Mouse (Mus musculus) CH12F3 (cell line): ENCODE results near the gene Zbtb25.

Source experiments
- in situ Hi-C: fragments of 300-500 bp; cut with MboI; formaldehyde crosslinking; loops from 2 replicates; pipeline ENCODE4 v1.14.3; 2020; ENCODE audit warnings: low sequenced_read_pairs

The Zbtb25 gene

GRCm38 (mm10) chr12:76345759-76346455 lies 23.5 kb downstream of the Zbtb25 start:
- in situ Hi-C loops, result loop anchor here (10.0 to 25.0 kb wide), 2 partner anchors 129 to 559 kb away; no protein-coding TSS in a partner anchor

- in situ Hi-C loops, result loop anchor here (10.0 to 25.0 kb wide), 2 partner anchors 134 to 554 kb away; no protein-coding TSS in a partner anchor
These were observed 28.3 kb downstream of the Zbtb25 start for GRCm38 (mm10) chr12:76341080-76341479.

GRCm38 (mm10) chr12:76336111-76336965 lies 33.1 kb downstream of the Zbtb25 start:
- in situ Hi-C loops, result loop anchor here (25.0 kb wide), 1 partner anchor 549 kb away; no protein-coding TSS in a partner anchor

GRCm38 (mm10) chr12:76335641-76336040 lies 33.8 kb downstream of the Zbtb25 start:
- in situ Hi-C loops, result loop anchor here (25.0 kb wide), 1 partner anchor 548 kb away; no protein-coding TSS in a partner anchor

- in situ Hi-C loops, result loop anchor here (25.0 kb wide), 1 partner anchor 546 kb away; no protein-coding TSS in a partner anchor
These were observed 35.7 kb downstream of the Zbtb25 start for GRCm38 (mm10) chr12:76333688-76334087.

- in situ Hi-C loops, result loop anchor here (25.0 kb wide), 1 partner anchor 541 kb away; no protein-coding TSS in a partner anchor
These were observed 40.6 kb downstream of the Zbtb25 start for GRCm38 (mm10) chr12:76328567-76329354.

GRCm38 (mm10) chr12:76326437-76327220 lies 42.8 kb downstream of the Zbtb25 start:
- in situ Hi-C loops, result loop anchor here (25.0 kb wide), 1 partner anchor 539 kb away; no protein-coding TSS in a partner anchor

GRCm38 (mm10) chr12:76324679-76325431 lies 44.5 kb downstream of the Zbtb25 start, which contains the start of gene Akap5:
Gene Akap5, plus strand, starts transcription at chr12:76324891.
- in situ Hi-C loops, result loop anchor here (25.0 kb wide), 1 partner anchor 538 kb away; no protein-coding TSS in a partner anchor

- in situ Hi-C loops, result no loop called here
These were observed 50.9 kb downstream of the Zbtb25 start for GRCm38 (mm10) chr12:76318282-76319212.

GRCm38 (mm10) chr12:76311951-76312350 lies 57.5 kb downstream of the Zbtb25 start:
- in situ Hi-C loops, result no loop called here

GRCm38 (mm10) chr12:76311227-76311626 lies 58.2 kb downstream of the Zbtb25 start:
- in situ Hi-C loops, result no loop called here

- in situ Hi-C loops, result no loop called here
These were observed 58.8 kb downstream of the Zbtb25 start for GRCm38 (mm10) chr12:76310633-76311032.

- in situ Hi-C loops, result no loop called here
These were observed 59.4 kb downstream of the Zbtb25 start for GRCm38 (mm10) chr12:76310007-76310406.

- in situ Hi-C loops, result no loop called here
These were observed 61.0 kb downstream of the Zbtb25 start for GRCm38 (mm10) chr12:76308436-76308835.

- in situ Hi-C loops, result no loop called here
These were observed 61.4 kb downstream of the Zbtb25 start for GRCm38 (mm10) chr12:76307964-76308363.

GRCm38 (mm10) chr12:76306852-76307561 lies 62.4 kb downstream of the Zbtb25 start:
- in situ Hi-C loops, result no loop called here

- in situ Hi-C loops, result no loop called here
These were observed 64.3 kb downstream of the Zbtb25 start for GRCm38 (mm10) chr12:76305107-76305506.
